Mouse (Mus musculus) forebrain, embryonic 11.5 days (tissue): Measurements from ENCODE around the gene Dgcr6. TPM values are rescaled to one million over a fixed set of nuclear protein-coding genes. Genes with fewer than 3 reads are reported as not detected.

Experiments used
- ATAC-seq: fragments of 200-750 bp; cut with Nextera tagmentation; replicated peaks from 2 replicates; pipeline ENCODE4 v1.8.0; 2017; ENCODE audit warnings: moderate TSS enrichment; ENCODE audit not compliant: low FRiP score
- DNase-seq: peaks from one replicate; pipeline ENCODE4 v3.0.0-alpha.2; 2017; ENCODE audit warnings: low spot score
- H3K27ac ChIP-seq: fragments of 300-500 bp; sonication (generic); 2 replicates; pipeline ENCODE4 v1.5.1; 2014; ENCODE audit warnings: low read depth, low read length
- H3K27me3 ChIP-seq: fragments of 300-500 bp; sonication (generic); 2 replicates; pipeline ENCODE4 v1.6.1; 2014; ENCODE audit warnings: mild to moderate bottlenecking, low read length, mixed read lengths; ENCODE audit not compliant: control insufficient read depth, insufficient read depth
- H3K36me3 ChIP-seq: fragments of 300-500 bp; sonication (generic); 2 replicates; pipeline ENCODE4 v1.6.1; 2014; ENCODE audit warnings: mild to moderate bottlenecking, low read length, moderate library complexity, mixed read lengths; ENCODE audit not compliant: control insufficient read depth, insufficient read depth
- H3K4me1 ChIP-seq: fragments of 300-500 bp; sonication (generic); replicated peaks from 2 replicates; pipeline ENCODE4 v1.6.1; 2014; ENCODE audit warnings: low read length, mixed read lengths; ENCODE audit not compliant: control insufficient read depth, insufficient read depth
- H3K4me2 ChIP-seq: fragments of 300-500 bp; sonication (generic); 2 replicates; pipeline ENCODE4 v1.6.1; 2014; ENCODE audit warnings: low read depth, mild to moderate bottlenecking, low read length, moderate library complexity, mixed read lengths; ENCODE audit not compliant: severe bottlenecking
- H3K4me3 ChIP-seq: fragments of 300-500 bp; sonication (generic); 2 replicates; pipeline ENCODE4 v1.5.1; 2014; ENCODE audit warnings: low read depth, low read length
- H3K9ac ChIP-seq: fragments of 300-500 bp; sonication (generic); 2 replicates; pipeline ENCODE4 v1.6.1; 2014; ENCODE audit warnings: low read length
- H3K9me3 ChIP-seq: fragments of 300-500 bp; sonication (generic); 2 replicates; pipeline ENCODE4 v1.6.1; 2016; ENCODE audit warnings: low read length, mixed read lengths; ENCODE audit not compliant: control insufficient read depth
- WGBS: fragments of 180-500 bp; shearing (Covaris S2); extraction: QIAGEN DNeasy Blood & Tissue Kit; methylation state at CpG from one replicate; pipeline ENCODE4 v1.1.7; 2014; 5-methylcytosine and 5-hydroxymethylcytosine counted together
- polyA plus RNA-seq: library from polyadenylated mRNA; unstranded; fragments of >200 nt; fragmentation: Nextera tagmentation; extraction: Ambion mirVana; gene quantifications from 2 replicates; pipeline ENCODE4 v1.2.1, GENCODE M21; 2014

The Dgcr6 gene
- polyA plus RNA-seq, 1 experiment from 2014 or later, result 134 TPM

DNA sequence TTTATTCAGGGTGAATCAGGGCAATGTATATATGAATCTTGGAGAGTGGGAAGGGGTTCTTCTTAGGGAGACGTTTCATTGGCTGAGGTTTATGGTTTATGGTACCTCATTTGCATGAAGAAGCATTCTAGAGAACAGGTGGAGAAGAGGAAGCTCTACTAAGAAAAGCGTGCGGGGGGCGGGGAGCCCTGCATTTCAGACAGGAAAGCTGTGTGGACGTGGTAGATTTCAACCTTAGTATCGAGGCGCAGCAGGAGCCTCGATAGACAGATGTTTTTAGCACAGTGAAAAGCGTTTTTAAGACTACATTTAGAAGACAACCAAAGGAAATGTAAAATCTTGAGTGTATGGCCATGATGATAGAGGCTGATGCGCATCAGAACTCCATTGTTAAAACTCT is 6.6 kb downstream of the Dgcr6 start:
- Histone ChIP-seq H3K27ac (no peak overlapping the region), H3K9ac (no peak overlapping the region), H3K9me3 (no peaks in the 10 kb centered on the region), H3K4me3 (no peak overlapping the region), H3K4me2 (no peak overlapping the region), H3K4me1 (no peaks in the 10 kb centered on the region), H3K36me3 (no peaks in the 10 kb centered on the region), H3K27me3 (no peaks in the 10 kb centered on the region)
- DNase-seq, result no peak
- 82% methylated on average over 10 of the region's 10 CpGs for WGBS
- ATAC-seq, result no peak

DNA sequence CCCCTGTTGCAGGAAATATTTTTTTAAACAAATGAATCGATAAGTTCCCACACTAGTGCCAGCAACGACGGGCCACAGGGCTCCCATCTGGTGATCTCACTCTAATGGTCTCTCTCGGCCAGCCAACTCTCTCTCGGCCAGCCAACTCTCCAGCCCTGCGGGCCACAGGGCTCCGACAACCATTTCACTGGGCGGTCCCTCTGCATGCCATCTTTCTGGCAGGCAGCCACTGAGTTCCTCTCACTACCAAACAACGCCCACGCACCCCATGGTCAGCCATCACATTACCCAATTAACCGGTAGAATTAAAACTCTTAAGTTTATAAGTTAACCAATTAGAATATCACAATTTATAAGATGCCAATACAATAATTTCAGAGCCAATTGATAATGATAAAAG is 8.5 kb downstream of the Dgcr6 start:
- Histone ChIP-seq H3K27me3 (no peaks in the 10 kb centered on the region), H3K9ac (no peak overlapping the region), H3K9me3 (no peaks in the 10 kb centered on the region), H3K36me3 (no peaks in the 10 kb centered on the region), H3K4me3 (no peak overlapping the region), H3K4me1 (peaks cover 3% of the 10 kb centered on the region; the same call in 1 of the 2 replicates), H3K4me2 (no peak overlapping the region), H3K27ac (no peak overlapping the region)
- ATAC-seq (no peak), DNase-seq (no peak)
- WGBS, result 90% methylated on average over 11 of the region's 11 CpGs

GRCm38 (mm10) chr16:18066060-18067009 is 13.7 kb downstream of the Dgcr6 start:
- WGBS, result under 1% methylated on average over 68 of the region's 81 CpGs
- no peaks in the 10 kb centered on the region for H3K36me3 ChIP-seq
- H3K4me1 ChIP-seq, result peaks cover 3% of the 10 kb centered on the region; the same call in 1 of the 2 replicates
- H3K9me3 ChIP-seq, result no peaks in the 10 kb centered on the region
- peak overlapping the region; percentile 92 for H3K4me3 ChIP-seq
- H3K27ac ChIP-seq, result peak overlapping the region; percentile 89
- peak; percentile 97 for DNase-seq
- no peaks in the 10 kb centered on the region for H3K27me3 ChIP-seq
- peak overlapping the region; percentile 77 for H3K4me2 ChIP-seq
- peak overlapping the region; percentile 94 for H3K9ac ChIP-seq
- ATAC-seq, result peak; percentile 97

DNA sequence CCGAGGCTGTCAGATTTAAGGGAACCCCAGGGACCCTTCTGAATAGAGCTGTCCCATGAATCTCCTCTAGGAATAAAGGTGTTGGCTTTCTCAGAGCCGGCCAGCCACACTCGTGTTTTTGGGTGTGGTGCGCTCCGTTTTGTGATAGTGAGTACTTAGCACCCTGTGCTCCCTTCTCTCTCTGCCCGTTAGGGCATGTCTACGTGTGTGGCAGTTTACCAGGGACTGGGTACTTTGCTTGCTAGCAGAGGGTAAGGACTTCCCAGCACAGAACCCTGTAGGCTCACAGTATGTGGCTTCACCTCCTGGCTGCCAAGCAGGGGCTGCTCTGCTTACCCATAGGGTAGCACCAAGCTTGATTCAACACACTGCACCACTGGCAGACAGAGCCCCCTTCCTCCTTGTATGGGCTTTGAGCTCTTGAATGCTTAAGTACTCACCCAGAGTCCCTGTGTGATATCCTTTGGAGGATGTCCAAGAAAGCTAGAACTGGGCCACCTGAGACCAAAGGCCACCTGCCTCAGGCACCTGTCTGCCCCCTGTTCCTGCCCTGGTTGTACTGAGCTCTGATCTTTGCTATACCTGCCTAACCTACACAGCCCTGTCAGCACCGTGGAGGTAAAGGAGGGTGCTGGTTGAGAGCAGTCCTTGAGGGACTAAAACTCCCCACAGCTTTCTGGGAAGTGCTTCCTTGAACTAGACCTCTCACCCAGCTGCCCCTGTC is 16.2 kb downstream of the Dgcr6 start:
- Histone ChIP-seq H3K4me3 (no peak overlapping the region), H3K4me2 (no peak overlapping the region), H3K36me3 (peaks cover 3% of the 10 kb centered on the region; the same call in 1 of the 2 replicates), H3K9me3 (no peaks in the 10 kb centered on the region), H3K27me3 (no peaks in the 10 kb centered on the region), H3K27ac (no peak overlapping the region), H3K9ac (no peak overlapping the region), H3K4me1 (peaks cover 3% of the 10 kb centered on the region; the same call in 1 of the 2 replicates)
- no peak for DNase-seq
- 92% methylated on average over 8 of the region's 8 CpGs for WGBS
- ATAC-seq, result no peak

GRCm38 (mm10) chr16:18070798-18071197 is 18.1 kb downstream of the Dgcr6 start:
- ATAC-seq (no peak), DNase-seq (no peak)
- Histone ChIP-seq H3K4me3 (no peak overlapping the region), H3K4me1 (peaks cover under 1% of the 10 kb centered on the region; the same call in 1 of the 2 replicates), H3K4me2 (no peak overlapping the region), H3K36me3 (peaks cover 3% of the 10 kb centered on the region; the same call in 1 of the 2 replicates), H3K9me3 (no peaks in the 10 kb centered on the region), H3K27me3 (no peaks in the 10 kb centered on the region), H3K9ac (no peak overlapping the region), H3K27ac (no peak overlapping the region)
- 87% methylated on average over 5 of the region's 5 CpGs for WGBS

- peaks cover 3% of the 10 kb centered on the region; the same call in 1 of the 2 replicates for H3K36me3 ChIP-seq
- no peak overlapping the region for H3K9ac ChIP-seq
- no peaks in the 10 kb centered on the region; the same call in 1 of the 2 replicates for H3K4me1 ChIP-seq
- no peak for DNase-seq
- H3K9me3 ChIP-seq, result no peaks in the 10 kb centered on the region
- no peak overlapping the region for H3K27ac ChIP-seq
- H3K27me3 ChIP-seq, result no peaks in the 10 kb centered on the region
- ATAC-seq, result no peak
- no peak overlapping the region for H3K4me2 ChIP-seq
- WGBS, result 97% methylated on average over 13 of the region's 13 CpGs
- no peak overlapping the region for H3K4me3 ChIP-seq
These were observed 19.4 kb downstream of the Dgcr6 start for GRCm38 (mm10) chr16:18072089-18072488.

GRCm38 (mm10) chr16:18073259-18073962 is 20.8 kb downstream of the Dgcr6 start:
- no peak overlapping the region for H3K9ac ChIP-seq
- H3K4me1 ChIP-seq, result no peaks in the 10 kb centered on the region
- no peaks in the 10 kb centered on the region for H3K27me3 ChIP-seq
- peaks cover 3% of the 10 kb centered on the region; the same call in 1 of the 2 replicates for H3K36me3 ChIP-seq
- no peak overlapping the region for H3K27ac ChIP-seq
- H3K9me3 ChIP-seq, result no peaks in the 10 kb centered on the region
- ATAC-seq, result no peak
- 86% methylated on average over 9 of the region's 9 CpGs for WGBS
- no peak overlapping the region for H3K4me3 ChIP-seq
- no peak for DNase-seq
- no peak overlapping the region for H3K4me2 ChIP-seq

GRCm38 (mm10) chr16:18074611-18075010 is 22.0 kb downstream of the Dgcr6 start:
- DNase-seq (no peak), ATAC-seq (0 out of 2 replicates have a peak, but pooled peaks have one; percentile 9)
- Histone ChIP-seq H3K27me3 (no peaks in the 10 kb centered on the region), H3K9ac (no peak overlapping the region), H3K4me2 (no peak overlapping the region), H3K4me1 (no peaks in the 10 kb centered on the region), H3K4me3 (no peak overlapping the region), H3K9me3 (no peaks in the 10 kb centered on the region), H3K36me3 (peaks cover 3% of the 10 kb centered on the region; the same call in 1 of the 2 replicates), H3K27ac (no peak overlapping the region)
- WGBS, result 85% methylated on average over 5 of the region's 5 CpGs
